Comparison of ENCODE assay signal across 10 mouse cellular contexts in the genomic region with DNA sequence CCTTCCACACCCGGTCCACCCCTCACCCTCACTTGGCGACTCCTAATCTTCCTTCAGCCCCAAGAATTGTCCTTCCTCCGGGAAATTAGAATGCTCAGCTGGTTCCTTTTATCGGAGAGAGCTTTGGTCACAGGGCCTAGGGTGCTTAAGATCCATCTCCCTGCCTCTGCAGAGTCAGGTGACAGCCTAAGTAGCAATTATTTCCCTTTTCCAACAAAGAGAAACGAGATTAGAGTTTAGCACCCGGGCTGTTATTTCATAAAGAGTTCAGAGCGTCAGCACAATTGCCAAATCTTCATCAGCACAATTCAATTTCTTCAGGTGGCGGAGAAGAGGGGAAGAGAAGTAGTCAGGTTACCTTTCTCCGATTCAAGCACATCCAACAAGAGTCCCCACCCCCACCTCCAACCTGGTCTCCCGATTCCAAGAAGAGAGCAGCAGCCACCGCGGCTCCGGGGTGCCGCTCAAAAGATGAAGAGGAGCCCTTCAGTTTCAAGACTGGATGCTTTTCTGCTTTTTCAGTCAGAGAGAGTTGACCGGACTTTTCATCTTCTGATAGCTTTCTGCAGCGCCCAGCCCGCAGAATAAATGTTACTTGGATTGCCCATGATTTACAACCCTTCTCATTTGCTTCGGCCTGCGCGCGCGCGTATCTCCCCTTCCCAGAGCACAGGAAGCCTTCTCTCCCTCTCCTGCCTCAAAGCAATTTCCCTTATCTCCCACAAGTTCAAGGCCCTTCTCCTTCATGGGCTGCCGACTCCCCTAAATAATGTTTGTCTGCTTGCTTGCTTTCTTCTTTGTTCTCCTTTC. TPM values are rescaled to one million over a fixed set of nuclear protein-coding genes. Genes with fewer than 3 reads are reported as not detected.
A peak's percentile ranks its signal among the peaks of the same experiment; 100 is the strongest.
DNase-seq lines count a peak whose midpoint lies in the region; ATAC-seq lines count a peak whose summit lies in the region.
"Had no signal": no experiment of that assay in that cellular context is flagged by ENCODE, and none has a peak within 500 bp of the region (broad histone marks: within the 10 kb centered on the region; RNA-seq: fewer than 3 reads in every experiment).

No protein-coding gene starts in this region.

- H3K9me3 ChIP-seq in heart, embryonic 14.5 days (ENCODE audit: control insufficient read depth, low read length): no peaks in the 10 kb centered on the region
- no peaks in the 10 kb centered on the region for H3K9me3 ChIP-seq in hindbrain, embryonic 10.5 days
- H3K9me3 ChIP-seq in midbrain, embryonic 11.5 days (ENCODE audit: control insufficient read depth, low read length): no peaks in the 10 kb centered on the region

- DNase-seq in heart, postnatal 14 days: no peak
- DNase-seq in adrenal gland, postnatal 14 days: peak; percentile 40
- DNase-seq in hindbrain, embryonic 10.5 days (ENCODE audit: low spot score): no peak
- DNase-seq in midbrain, embryonic 11.5 days (ENCODE audit: low spot score, missing footprints): peak; percentile 91
- DNase-seq in thymus, postnatal 10 days (ENCODE audit: low spot score in 2 of 2): no peak
- DNase-seq in right cerebral cortex, postnatal 25 days: no peak
- DNase-seq in layer of hippocampus, postnatal 36 days: no peak
- DNase-seq: cerebellum, adult 8-10 months; kidney, postnatal 36 days had no signal

- H3K4me3 ChIP-seq in heart, embryonic 14.5 days (ENCODE audit: control insufficient read depth in 1 of 2, insufficient read depth in 1 of 2, low read depth in 1 of 2, low read length in 2 of 2): peak overlapping the region; percentile 15; a peak in 3 of 4 replicates
- H3K4me3 ChIP-seq in hindbrain, embryonic 10.5 days: peak overlapping the region; percentile 28
- 0 out of 2 replicates have a peak overlapping the region, but pooled peaks have one; percentile 1 for H3K4me3 ChIP-seq in midbrain, embryonic 11.5 days (ENCODE audit: low read depth, low read length)

- H3K27ac ChIP-seq in heart, embryonic 14.5 days (replicated peaks in 1 of 2; ENCODE audit: control insufficient read depth in 1 of 2, insufficient read depth in 1 of 2, low read depth in 2 of 2, low read length in 2 of 2): no peak overlapping the region
- H3K27ac ChIP-seq in hindbrain, embryonic 10.5 days: peak overlapping the region; percentile 62
- H3K27ac ChIP-seq in midbrain, embryonic 11.5 days (ENCODE audit: low read depth, low read length): no peak overlapping the region; the same call in 1 of the 2 replicates

- H3K36me3 ChIP-seq in heart, embryonic 14.5 days (ENCODE audit: control insufficient read depth, insufficient read depth, low read length): no peaks in the 10 kb centered on the region
- H3K36me3 ChIP-seq in hindbrain, embryonic 10.5 days: no peaks in the 10 kb centered on the region
- H3K36me3 ChIP-seq in midbrain, embryonic 11.5 days (ENCODE audit: control insufficient read depth, insufficient read depth, low read length): no peaks in the 10 kb centered on the region

- ATAC-seq in heart, embryonic 14.5 days (ENCODE audit: insufficient number of reproducible peaks, insufficient read depth, low FRiP score, low read depth): no peak
- ATAC-seq in midbrain, embryonic 11.5 days (ENCODE audit: low FRiP score): no peak

- intact Hi-C loops in heart, postnatal 14 days (cut with DNase I): no loop called here

- peaks cover 6 to 9% of the 10 kb centered on the region in 2 experiments; a peak in 3 of 4 replicates for H3K4me1 ChIP-seq in heart, embryonic 14.5 days (ENCODE audit: control insufficient read depth in 2 of 2, insufficient read depth in 2 of 2, low read length in 2 of 2)
- peaks cover 28% of the 10 kb centered on the region for H3K4me1 ChIP-seq in hindbrain, embryonic 10.5 days (replicated peaks)
- H3K4me1 ChIP-seq in midbrain, embryonic 11.5 days (ENCODE audit: control insufficient read depth, insufficient read depth, low read length): peaks cover 8% of the 10 kb centered on the region

- H3K4me2 ChIP-seq in heart, embryonic 14.5 days (ENCODE audit: low read length): peak overlapping the region; percentile 53
- H3K4me2 ChIP-seq in midbrain, embryonic 11.5 days: peak overlapping the region; percentile 36

- WGBS in heart, embryonic 14.5 days: 15% methylated on average over 24 of the region's 24 CpGs
- 23% methylated on average over 24 of the region's 24 CpGs for WGBS in hindbrain, embryonic 10.5 days
- WGBS in midbrain, embryonic 11.5 days: 20% methylated on average over 24 of the region's 24 CpGs

- H3K27me3 ChIP-seq in heart, embryonic 14.5 days (ENCODE audit: control insufficient read depth, insufficient read depth, low read length): no peaks in the 10 kb centered on the region
- H3K27me3 ChIP-seq in hindbrain, embryonic 10.5 days (ENCODE audit: insufficient read depth, poor library complexity, severe bottlenecking): no peaks in the 10 kb centered on the region; the same call in 1 of the 2 replicates
- no peaks in the 10 kb centered on the region for H3K27me3 ChIP-seq in midbrain, embryonic 11.5 days (ENCODE audit: control insufficient read depth, insufficient read depth, low read length)

- no peak overlapping the region for H3K9ac ChIP-seq in heart, embryonic 14.5 days (ENCODE audit: low read length)
- 0 out of 2 replicates have a peak overlapping the region, but pooled peaks have one; percentile 44 for H3K9ac ChIP-seq in midbrain, embryonic 11.5 days (ENCODE audit: low read length)

RNA-seq across cellular contexts. Expression of a gene that starts 26.7 kb away (rescaled TPM):
- 53.4 and 62.8 TPM in 2 replicates for polyA plus RNA-seq in heart, embryonic 14.5 days (2014; fragmentation: Nextera tagmentation; extraction: Ambion mirVana)
- total RNA-seq in heart, postnatal 14 days (2021): 10 to 100 TPM; 54.6 to 61.7 TPM
- 61.7 and 63.8 TPM in 2 replicates for total RNA-seq in adrenal gland, postnatal 14 days (2021)
- polyA plus RNA-seq in hindbrain, embryonic 10.5 days (2016; fragmentation: Nextera tagmentation; extraction: Ambion mirVana): 47.9 and 65.4 TPM in 2 replicates
- polyA plus RNA-seq in midbrain, embryonic 11.5 days (2014; fragmentation: Nextera tagmentation; extraction: Ambion mirVana): 71.0 and 76.7 TPM in 2 replicates
- 100 to 1,000 TPM; 254 to 255 TPM for total RNA-seq in layer of hippocampus, postnatal 36 days (2021)

Comparison
In these comparisons a context has a peak if more than half of its experiments do, and no peak if none do; other contexts are left out.
1. DNase-seq: peak in adrenal gland, postnatal 14 days (single experiment) and midbrain, embryonic 11.5 days (single experiment); none in heart, postnatal 14 days (0 of 2), hindbrain, embryonic 10.5 days (single experiment), thymus, postnatal 10 days (0 of 2), right cerebral cortex, postnatal 25 days (single experiment) and layer of hippocampus, postnatal 36 days (0 of 2).
2. Peak in every context shown above with its lines, with median percentiles within 50 percentile points of each other: H3K4me3 ChIP-seq.